Mouse (Mus musculus) CH12.LX (cell line): ENCODE results near the gene Kcnc3.

Source experiments
- BHLHE40 ChIP-seq: IDR thresholded peaks from 2 replicates; pipeline ENCODE4 v1.6.1; 2011; ENCODE audit warnings: mild to moderate bottlenecking, low read depth, low read length, improper control_type of control experiment
- CTCF ChIP-seq, 2 experiments: IDR thresholded peaks in 1 of 2; conservative IDR thresholded peaks in 1 of 2; 2 replicates each; pipeline ENCODE4 v1.5.1; 2011 to 2012; ENCODE audit warnings: low read depth in 2 of 2, low read length in 2 of 2, improper control_type of control experiment in 1 of 2, inconsistent platforms in 1 of 2, mild to moderate bottlenecking in 1 of 2, moderate library complexity in 1 of 2
- EP300 ChIP-seq: IDR thresholded peaks from 2 replicates; pipeline ENCODE4 v1.6.1; 2011; ENCODE audit warnings: low read length, improper control_type of control experiment
- ETS1 ChIP-seq: conservative IDR thresholded peaks from 2 replicates; pipeline ENCODE4 v1.6.1; 2012; ENCODE audit warnings: low read depth, mild to moderate bottlenecking, inconsistent platforms, low read length, improper control_type of control experiment, moderate library complexity
- MAFK ChIP-seq: IDR thresholded peaks from 2 replicates; pipeline ENCODE4 v1.6.1; 2011; ENCODE audit warnings: low read length, improper control_type of control experiment; ENCODE audit not compliant: insufficient replicate concordance
- MYC ChIP-seq: IDR thresholded peaks from 2 replicates; pipeline ENCODE4 v1.6.1; 2011; ENCODE audit warnings: low read depth, mild to moderate bottlenecking, improper control_type of control experiment, low read length
- POLR2A ChIP-seq: IDR thresholded peaks from 2 replicates; pipeline ENCODE4 v1.6.1; 2011; ENCODE audit warnings: low read depth, mild to moderate bottlenecking, improper control_type of control experiment, low read length
- POLR2AphosphoS2 ChIP-seq: IDR thresholded peaks from 2 replicates; pipeline ENCODE4 v1.6.1; 2011; ENCODE audit warnings: low read depth, low read length, improper control_type of control experiment
- RAD21 ChIP-seq: IDR thresholded peaks from 2 replicates; pipeline ENCODE4 v1.6.1; 2011; ENCODE audit warnings: low read depth, mild to moderate bottlenecking, low read length, improper control_type of control experiment, moderate library complexity
- UBTF ChIP-seq: IDR thresholded peaks from 2 replicates; pipeline ENCODE4 v1.6.1; 2012; ENCODE audit warnings: low read depth, mild to moderate bottlenecking, inconsistent platforms, low read length, improper control_type of control experiment, moderate library complexity
- USF1 ChIP-seq: IDR thresholded peaks from 2 replicates; pipeline ENCODE4 v1.6.1; 2014; ENCODE audit warnings: low read depth, mild to moderate bottlenecking, inconsistent platforms, low read length, improper control_type of control experiment
- USF2 ChIP-seq: conservative IDR thresholded peaks from 2 replicates; pipeline ENCODE4 v1.6.1; 2011; ENCODE audit warnings: low read depth, low read length, improper control_type of control experiment
- ZNF384 ChIP-seq: IDR thresholded peaks from 2 replicates; pipeline ENCODE4 v1.6.1; 2012; ENCODE audit warnings: low read depth, low read length, improper control_type of control experiment, inconsistent platforms

DNA sequence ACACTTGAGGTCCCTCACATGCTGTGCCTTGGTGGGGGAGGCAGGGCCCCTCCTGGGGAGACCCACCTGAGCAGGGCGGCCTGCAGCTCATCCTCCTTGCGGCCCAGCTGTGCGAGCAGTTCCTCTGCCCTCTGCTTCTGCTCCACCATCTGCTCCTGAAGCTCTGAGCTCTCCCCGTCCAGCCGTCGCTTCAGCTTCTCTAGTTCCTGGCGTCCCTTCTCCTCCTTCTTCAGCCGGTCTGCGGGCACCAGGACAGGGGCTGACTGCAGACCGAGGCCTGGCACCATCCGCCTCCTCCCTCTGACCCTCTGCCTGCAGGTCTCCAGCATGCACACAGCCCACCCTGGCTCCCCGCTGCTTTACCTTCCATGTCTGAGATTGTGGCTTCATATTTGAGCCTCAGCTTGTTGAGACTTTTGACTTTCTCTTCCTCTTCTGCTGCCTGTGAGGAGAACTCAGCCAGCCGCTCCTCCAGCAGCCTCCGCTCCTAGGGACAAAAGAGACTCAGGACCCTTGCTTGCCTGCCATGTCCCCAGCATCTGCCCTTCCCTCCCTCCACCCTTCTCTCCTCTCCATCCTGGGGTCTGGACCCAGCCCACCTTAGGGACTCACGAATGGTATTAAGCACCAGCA is 38.1 kb downstream of the Kcnc3 start:
- TF ChIP-seq USF1 (no peak), CTCF (conservative IDR thresholded peaks at IDR 0.05 in 1 of 2, IDR thresholded peaks at IDR 0.05 in 1 of 2; ENCODE audit: low read depth in 2 of 2, low read length in 2 of 2) (no peak), MYC (no peak), UBTF (no peak), POLR2A (no peak), EP300 (no peak), POLR2AphosphoS2 (no peak), RAD21 (no peak), ETS1 (no peak), ZNF384 (no peak), BHLHE40 (no peak), MAFK (no peak), USF2 (no peak)
